Mouse (Mus musculus) midbrain, embryonic 10.5 days (tissue): ENCODE results near the gene Ecel1. TPM values are rescaled to one million over a fixed set of nuclear protein-coding genes. Genes with fewer than 3 reads are reported as not detected.

Source experiments
- DNase-seq: peaks from one replicate; pipeline ENCODE4 v3.0.0-alpha.2; 2017; ENCODE audit warnings: low spot score
- H3K27ac ChIP-seq: fragments of 300-500 bp; sonication (generic); replicated peaks from 2 replicates; pipeline ENCODE4 v1.5.1; 2016; ENCODE audit warnings: mild to moderate bottlenecking
- H3K27me3 ChIP-seq: fragments of 300-500 bp; sonication (generic); 2 replicates; pipeline ENCODE4 v1.6.1; 2016; ENCODE audit warnings: low read depth, mild to moderate bottlenecking; ENCODE audit not compliant: poor library complexity, severe bottlenecking
- H3K36me3 ChIP-seq: fragments of 300-500 bp; sonication (generic); 2 replicates; pipeline ENCODE4 v1.6.1; 2016; ENCODE audit warnings: mild to moderate bottlenecking, moderate library complexity
- H3K4me1 ChIP-seq: fragments of 300-500 bp; sonication (generic); 2 replicates; pipeline ENCODE4 v1.6.1; 2016
- H3K4me3 ChIP-seq: fragments of 300-500 bp; sonication (generic); 2 replicates; pipeline ENCODE4 v1.5.1; 2016; ENCODE audit warnings: mild to moderate bottlenecking, moderate library complexity
- H3K9me3 ChIP-seq: fragments of 300-500 bp; sonication (generic); replicated peaks from 2 replicates; pipeline ENCODE4 v1.6.1; 2016; ENCODE audit warnings: mild to moderate bottlenecking
- WGBS: fragments of 180-500 bp; shearing (Covaris S2); methylation state at CpG from one replicate; pipeline ENCODE4 v1.1.7; 2016; 5-methylcytosine and 5-hydroxymethylcytosine counted together
- polyA plus RNA-seq: library from polyadenylated mRNA; unstranded; fragments of >200 nt; fragmentation: Nextera tagmentation; extraction: Ambion mirVana; gene quantifications from 2 replicates; pipeline ENCODE4 v1.2.1, GENCODE M21; 2016

The Ecel1 gene
- polyA plus RNA-seq, 1 experiment from 2014 or later, result 3.7 TPM

GRCm38 (mm10) chr1:87114784-87115183 lies 41.5 kb downstream of the Ecel1 start:
- H3K9me3 ChIP-seq, result no peaks in the 10 kb centered on the region
- H3K27ac ChIP-seq, result no peak overlapping the region
- H3K4me3 ChIP-seq, result no peak overlapping the region
- no peaks in the 10 kb centered on the region for H3K4me1 ChIP-seq
- H3K36me3 ChIP-seq, result no peaks in the 10 kb centered on the region
- DNase-seq, result no peak
- H3K27me3 ChIP-seq, result no peaks in the 10 kb centered on the region
- 74% methylated on average over 1 of the region's 1 CpGs for WGBS

GRCm38 (mm10) chr1:87111719-87112354 lies 44.5 kb downstream of the Ecel1 start:
- no peaks in the 10 kb centered on the region for H3K4me1 ChIP-seq
- no peak overlapping the region for H3K27ac ChIP-seq
- DNase-seq, result peak; percentile 38
- no peak overlapping the region for H3K4me3 ChIP-seq
- H3K9me3 ChIP-seq, result no peaks in the 10 kb centered on the region
- 33% methylated on average over 9 of the region's 9 CpGs for WGBS
- no peaks in the 10 kb centered on the region for H3K36me3 ChIP-seq
- H3K27me3 ChIP-seq, result no peaks in the 10 kb centered on the region

- Histone ChIP-seq H3K9me3 (no peaks in the 10 kb centered on the region), H3K4me3 (no peak overlapping the region), H3K4me1 (no peaks in the 10 kb centered on the region), H3K27ac (no peak overlapping the region), H3K36me3 (no peaks in the 10 kb centered on the region), H3K27me3 (no peaks in the 10 kb centered on the region)
- DNase-seq, result no peak
- WGBS, result 84% methylated on average over 4 of the region's 4 CpGs
Observed at GRCm38 (mm10) chr1:87108564-87108963, 47.8 kb downstream of the Ecel1 start.

DNA sequence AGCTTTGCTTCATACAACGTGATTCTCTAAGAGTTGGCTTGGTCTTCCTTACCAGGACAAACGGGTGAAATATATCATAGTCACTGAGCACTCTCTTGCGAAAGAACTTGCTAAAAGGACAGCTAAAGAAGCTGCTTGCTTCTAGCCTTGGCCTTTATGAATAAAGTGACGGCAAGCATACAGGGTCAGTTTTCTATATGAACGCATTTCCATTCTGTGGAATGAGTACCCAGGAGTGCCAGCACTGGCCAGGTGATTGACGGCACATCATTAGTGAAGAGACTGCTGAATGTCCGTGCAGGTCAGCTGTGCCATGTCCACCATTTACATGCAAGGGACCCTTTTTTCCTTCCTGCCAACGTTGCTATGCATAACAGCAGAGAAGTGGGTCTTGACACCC lies 49.8 kb downstream of the Ecel1 start:
- Histone ChIP-seq H3K4me3 (no peak overlapping the region), H3K36me3 (no peaks in the 10 kb centered on the region), H3K27ac (no peak overlapping the region), H3K27me3 (no peaks in the 10 kb centered on the region), H3K4me1 (peaks cover 6% of the 10 kb centered on the region; the same call in 1 of the 2 replicates), H3K9me3 (no peaks in the 10 kb centered on the region)
- 80% methylated on average over 8 of the region's 8 CpGs for WGBS
- no peak for DNase-seq

DNA sequence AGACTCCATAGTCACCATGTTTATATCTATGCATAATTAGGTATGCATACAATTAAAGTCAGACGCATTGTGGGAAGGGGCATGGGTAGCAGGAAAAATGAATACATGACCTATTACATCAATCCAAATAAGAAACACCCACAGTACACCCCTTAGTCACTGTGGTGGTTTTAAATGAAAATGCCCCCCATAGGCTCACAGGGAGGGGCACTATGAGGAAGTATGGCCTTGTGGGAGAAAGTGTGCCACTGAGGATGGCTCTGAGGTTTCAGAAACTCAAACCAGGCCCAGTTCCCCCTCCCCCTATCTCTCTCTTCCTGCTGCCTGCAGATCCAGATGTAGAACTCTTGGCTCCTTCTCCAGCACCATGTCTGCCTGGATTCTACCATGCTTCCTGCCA lies 52.4 kb downstream of the Ecel1 start:
- Histone ChIP-seq H3K9me3 (no peaks in the 10 kb centered on the region), H3K27ac (no peak overlapping the region), H3K4me1 (peaks cover 6% of the 10 kb centered on the region; the same call in 1 of the 2 replicates), H3K36me3 (no peaks in the 10 kb centered on the region), H3K4me3 (no peak overlapping the region), H3K27me3 (peaks cover 14% of the 10 kb centered on the region)
- DNase-seq, result no peak
- WGBS, result 89% methylated on average over 1 of the region's 1 CpGs

- WGBS, result 86% methylated on average over 3 of the region's 3 CpGs
- Histone ChIP-seq H3K36me3 (no peaks in the 10 kb centered on the region), H3K9me3 (no peaks in the 10 kb centered on the region), H3K27me3 (peaks cover 31% of the 10 kb centered on the region), H3K4me1 (peaks cover 13% of the 10 kb centered on the region), H3K27ac (no peak overlapping the region), H3K4me3 (no peak overlapping the region)
- DNase-seq, result no peak
Observed at GRCm38 (mm10) chr1:87102114-87102513, 54.2 kb downstream of the Ecel1 start.

DNA sequence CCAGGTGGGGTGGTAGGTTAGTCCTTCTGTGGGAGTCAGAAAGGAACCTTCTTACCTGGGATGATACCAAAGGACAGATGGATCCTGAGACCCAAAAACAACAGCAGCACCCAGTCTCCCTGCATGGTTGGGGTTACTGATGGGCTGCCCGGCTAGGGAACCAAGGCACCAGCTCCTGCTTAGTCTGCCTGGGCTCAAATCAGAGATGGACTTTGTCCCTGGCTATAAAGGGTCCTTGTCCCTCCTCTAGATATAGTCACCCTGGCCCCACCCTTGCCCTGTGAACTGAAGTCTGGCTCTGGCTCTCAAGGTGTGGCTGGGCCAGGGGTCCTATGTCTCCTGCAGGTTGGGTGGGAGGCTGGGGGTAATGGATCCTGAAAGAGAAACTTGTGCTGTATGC lies 54.9 kb downstream of the Ecel1 start, which contains the start of gene Alpi:
Gene Alpi (minus strand): TSS at position 196 of the 400 bp plus-strand sequence.
- Histone ChIP-seq H3K27me3 (peaks cover 38% of the 10 kb centered on the region), H3K4me3 (no peak within 1 kb of the TSS), H3K9me3 (no peaks in the 10 kb centered on the region), H3K36me3 (no peaks in the 10 kb centered on the region), H3K27ac (no peak within 1 kb of the TSS), H3K4me1 (peaks cover 14% of the 10 kb centered on the region)
- 88% methylated on average over 1 of the region's 1 CpGs for WGBS
- no peak for DNase-seq

DNA sequence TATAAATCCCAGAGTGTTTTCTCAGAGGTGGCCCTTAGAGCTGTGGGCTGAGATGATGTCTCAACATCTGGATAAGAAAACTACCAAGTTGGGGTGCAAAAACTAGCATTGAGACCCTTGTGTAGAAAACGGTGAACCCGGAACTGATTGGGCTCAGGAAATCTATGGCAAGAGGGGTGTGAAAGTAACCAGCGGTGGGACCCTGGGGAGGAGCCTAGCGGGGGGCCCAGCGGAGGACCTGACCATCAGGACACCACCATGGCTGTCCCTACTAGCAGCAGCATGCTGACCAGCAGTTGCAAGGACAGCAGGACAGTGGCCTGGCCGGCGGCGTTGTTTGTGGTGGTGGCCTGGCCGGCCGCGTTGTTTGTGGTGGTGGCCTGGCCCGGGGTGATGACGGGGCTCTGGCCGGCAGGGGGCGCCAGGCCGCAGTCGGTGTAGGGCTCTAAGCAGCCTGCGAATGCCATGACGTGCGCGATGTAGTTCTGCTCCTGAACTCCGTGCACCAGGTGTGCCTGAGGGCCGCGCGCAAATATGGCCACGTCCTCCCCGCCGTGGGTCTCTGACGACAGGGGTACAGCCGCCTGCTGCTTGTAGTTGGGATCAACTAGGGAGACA lies 57.9 kb downstream of the Ecel1 start:
- Histone ChIP-seq H3K9me3 (no peaks in the 10 kb centered on the region), H3K27me3 (peaks cover 40% of the 10 kb centered on the region), H3K4me1 (peaks cover 18% of the 10 kb centered on the region), H3K36me3 (no peaks in the 10 kb centered on the region), H3K27ac (peak overlapping the region; percentile 61; the same call in 1 of the 2 replicates), H3K4me3 (peak overlapping the region; percentile 35)
- WGBS, result 12% methylated on average over 30 of the region's 30 CpGs
- DNase-seq, result peak; percentile 77

Other genes with a start within 250 kb of the Ecel1 start
- not detected in 2 replicates for gene Alppl2, start 66.6 kb downstream of the Ecel1 start, polyA plus RNA-seq
- not detected in 2 replicates for gene Alpi, start 54.9 kb downstream of the Ecel1 start, polyA plus RNA-seq
- gene Akp3, start 31.5 kb downstream of the Ecel1 start, polyA plus RNA-seq, result not detected in 2 replicates
- 0.05 TPM in 1 of 2 replicates, not detected in the other for gene Prss56, start 26.8 kb upstream of the Ecel1 start, polyA plus RNA-seq
- gene Chrnd, start 34.1 kb upstream of the Ecel1 start, polyA plus RNA-seq, result not detected in 2 replicates
- gene Chrng, start 48.1 kb upstream of the Ecel1 start, polyA plus RNA-seq, result 0.12 TPM in 1 of 2 replicates, not detected in the other
- 172 and 173 TPM in 2 replicates for gene Eif4e2, start 57.4 kb upstream of the Ecel1 start, polyA plus RNA-seq
- gene Efhd1, start 107.8 kb upstream of the Ecel1 start, polyA plus RNA-seq, result 0.64 and 0.71 TPM in 2 replicates
- 49.1 and 52.4 TPM in 2 replicates for gene Gigyf2, start 170.5 kb upstream of the Ecel1 start, polyA plus RNA-seq
- gene Kcnj13, start 238.2 kb upstream of the Ecel1 start, polyA plus RNA-seq, result 0.16 and 0.73 TPM in 2 replicates